Mouse (Mus musculus): ENCODE results near the gene Dennd5a. TPM values are rescaled to one million over a fixed set of nuclear protein-coding genes. Genes with fewer than 3 reads are reported as not detected.

Dennd5a gene
- total RNA-seq, 2 experiments from 2014 or later: 22.4 to 35.2 TPM

DNA sequence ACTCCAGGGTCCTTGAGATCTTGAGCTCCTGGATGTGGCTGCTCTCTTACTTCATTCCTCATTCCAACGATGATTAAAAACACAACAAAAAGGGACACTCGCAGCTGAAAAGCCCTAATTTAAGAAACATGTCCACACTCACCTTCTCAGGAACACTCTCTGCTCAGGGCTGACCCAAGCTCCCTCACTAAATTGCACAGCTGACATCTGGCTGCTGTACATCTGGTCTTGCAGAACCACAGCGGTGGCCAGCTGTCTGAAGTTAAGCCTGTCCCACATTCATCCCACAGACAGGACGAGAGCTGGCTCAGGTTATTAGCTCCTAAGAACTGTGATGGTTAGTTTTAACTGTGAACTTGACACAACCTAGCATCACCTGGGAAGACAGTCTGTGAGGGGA lies 68.5 kb downstream of the Dennd5a start:
- no peak for ATAC-seq (replicated peaks; ENCODE audit: low FRiP score, poor library complexity, severe bottlenecking)

DNA sequence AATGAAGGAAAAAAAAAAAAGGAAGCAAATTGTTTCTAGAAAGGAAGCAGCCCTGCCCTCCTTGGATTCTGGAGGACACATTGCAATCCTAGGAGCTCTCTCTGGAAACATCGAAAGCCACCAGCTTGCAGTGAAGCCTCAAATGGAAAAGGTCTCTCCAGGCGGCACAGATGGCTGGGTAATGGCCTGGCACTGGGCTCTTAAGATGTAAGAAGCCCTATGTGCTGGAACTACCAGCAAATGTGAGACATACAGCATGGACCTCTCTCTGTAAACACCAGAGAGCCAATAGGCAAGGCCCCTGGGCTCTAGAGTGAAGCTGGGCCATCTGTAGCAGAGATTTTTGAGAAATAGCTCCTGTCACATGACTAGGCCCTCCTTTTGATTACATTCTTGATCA lies 70.0 kb downstream of the Dennd5a start:
- ATAC-seq (replicated peaks; ENCODE audit: low FRiP score, poor library complexity, severe bottlenecking): no peak

DNA sequence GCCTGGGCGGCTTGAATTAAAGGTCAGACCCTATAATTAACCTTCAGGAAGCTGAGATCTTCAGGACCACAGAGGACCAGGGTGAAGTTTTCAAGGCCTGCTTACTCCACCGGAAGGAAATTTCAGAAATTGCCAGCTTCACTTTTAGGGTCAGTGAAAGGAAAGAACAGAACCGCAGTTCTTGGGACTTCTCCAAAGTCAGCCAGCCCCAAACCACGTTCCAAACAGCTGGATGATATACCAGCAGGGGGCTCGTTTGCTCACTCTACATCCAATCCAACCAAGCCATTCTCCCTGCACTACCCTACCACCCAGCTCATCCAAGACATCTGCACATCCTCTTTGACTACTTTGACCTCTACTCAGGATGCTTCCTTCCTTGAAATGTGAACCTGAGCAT lies 71.0 kb downstream of the Dennd5a start:
- ATAC-seq (replicated peaks; ENCODE audit: low FRiP score, poor library complexity, severe bottlenecking): no peak

DNA sequence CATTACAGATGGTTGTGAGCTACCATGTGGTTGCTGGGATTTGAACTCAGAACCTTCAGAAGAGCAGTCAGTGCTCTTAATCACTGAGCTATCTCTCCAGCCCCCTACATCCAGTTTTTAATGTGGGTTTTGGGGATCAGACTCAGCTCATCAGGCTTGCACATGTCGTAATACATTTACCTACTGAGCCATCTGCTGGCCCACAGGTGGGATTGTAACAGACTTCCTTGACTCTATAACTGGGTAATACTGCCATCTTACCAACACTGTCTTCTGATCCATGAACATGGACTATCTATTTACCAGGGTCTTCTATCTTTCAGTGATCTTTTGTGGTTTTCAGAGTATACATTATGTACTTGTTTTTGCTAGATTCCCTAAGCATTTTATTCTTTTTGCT lies 74.0 kb downstream of the Dennd5a start:
- ATAC-seq (replicated peaks; ENCODE audit: low FRiP score, poor library complexity, severe bottlenecking): no peak

DNA sequence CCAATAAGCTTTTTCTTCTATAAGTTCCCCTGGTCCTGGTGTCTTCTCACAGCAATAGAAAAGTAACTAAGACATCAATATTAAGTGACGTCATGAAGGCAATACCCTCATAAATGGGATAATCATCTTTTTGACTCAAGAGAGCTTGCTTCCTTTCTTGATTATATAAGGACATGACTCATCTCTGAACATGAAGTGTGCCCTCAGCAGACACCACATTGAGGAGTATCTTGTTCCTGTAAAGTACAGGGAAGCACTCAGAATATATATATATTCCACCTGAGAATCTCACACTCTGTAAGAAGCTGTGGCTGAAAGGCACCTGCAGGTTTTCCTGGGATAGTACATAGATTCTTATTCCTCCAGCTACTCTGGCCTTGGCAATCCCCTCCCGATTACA lies 77.7 kb downstream of the Dennd5a start:
- ATAC-seq (replicated peaks; ENCODE audit: low FRiP score, poor library complexity, severe bottlenecking): no peak

DNA sequence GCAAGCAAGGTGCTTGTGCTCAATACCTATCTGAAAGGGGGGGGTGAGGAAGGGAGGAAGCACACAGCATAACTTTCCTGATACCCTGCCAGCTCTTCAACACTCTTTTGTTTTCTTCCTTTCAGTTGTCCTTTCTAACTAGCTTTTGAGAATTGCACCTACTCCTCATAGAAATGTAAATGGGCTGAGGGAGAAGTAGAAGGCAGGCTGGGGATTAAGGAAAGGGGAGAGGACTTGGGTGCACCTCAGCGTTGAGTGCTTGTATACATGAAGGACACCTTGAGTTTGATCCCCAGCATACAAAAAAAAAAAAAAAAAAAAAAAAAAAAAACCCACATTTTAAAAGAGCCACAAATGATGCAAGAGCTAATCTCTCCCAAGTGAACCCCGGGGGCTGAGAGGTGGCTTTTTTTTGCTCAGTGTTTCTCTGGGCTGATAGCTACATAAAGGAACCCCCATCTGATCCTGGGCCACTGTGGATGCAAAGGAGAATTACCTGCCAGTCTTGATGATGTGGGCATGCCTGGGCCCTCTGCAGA lies 78.6 kb downstream of the Dennd5a start:
- no peak for ATAC-seq (replicated peaks; ENCODE audit: low FRiP score, poor library complexity, severe bottlenecking)

DNA sequence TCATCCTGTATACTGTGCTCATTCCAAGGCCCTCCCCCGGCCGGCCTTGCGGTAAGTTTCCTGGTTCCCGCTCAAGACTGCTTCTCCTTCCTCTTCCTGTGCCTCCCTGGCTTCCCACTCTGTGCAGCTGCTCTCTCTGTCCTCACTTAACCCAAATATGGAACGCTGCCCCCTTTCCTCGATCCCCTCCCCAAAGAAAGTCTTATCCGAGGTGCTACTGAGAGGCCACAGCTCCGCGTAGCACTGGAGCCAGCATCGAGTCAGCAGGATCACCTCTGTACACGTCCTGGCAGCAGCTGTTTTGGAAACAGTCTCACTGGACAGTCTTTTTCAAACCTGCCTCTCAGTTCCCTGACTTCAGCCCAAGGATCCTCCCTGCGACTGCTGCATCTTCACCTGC lies 81.1 kb downstream of the Dennd5a start:
- ATAC-seq (replicated peaks; ENCODE audit: low FRiP score, poor library complexity, severe bottlenecking): no peak

DNA sequence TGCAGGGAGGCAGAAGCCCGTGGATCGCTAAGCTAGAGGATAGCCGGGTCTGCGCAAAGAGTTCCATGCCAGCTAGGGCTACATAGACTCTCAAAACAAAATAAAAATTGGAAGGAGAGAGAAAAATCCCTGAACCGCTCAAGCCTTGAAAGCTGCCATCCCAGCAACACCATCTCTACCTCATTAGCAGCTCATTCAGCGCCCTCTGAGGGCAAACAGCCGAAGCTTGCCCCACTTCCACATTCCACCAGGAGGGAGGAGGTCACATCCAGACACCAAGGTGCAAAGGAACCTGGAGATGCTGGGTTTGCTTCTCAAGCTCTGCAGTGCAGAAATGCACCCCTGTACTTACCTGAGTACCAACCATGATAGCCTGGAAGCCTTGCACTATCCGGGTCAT lies 84.2 kb downstream of the Dennd5a start:
- no peak for ATAC-seq (replicated peaks; ENCODE audit: low FRiP score, poor library complexity, severe bottlenecking)

DNA sequence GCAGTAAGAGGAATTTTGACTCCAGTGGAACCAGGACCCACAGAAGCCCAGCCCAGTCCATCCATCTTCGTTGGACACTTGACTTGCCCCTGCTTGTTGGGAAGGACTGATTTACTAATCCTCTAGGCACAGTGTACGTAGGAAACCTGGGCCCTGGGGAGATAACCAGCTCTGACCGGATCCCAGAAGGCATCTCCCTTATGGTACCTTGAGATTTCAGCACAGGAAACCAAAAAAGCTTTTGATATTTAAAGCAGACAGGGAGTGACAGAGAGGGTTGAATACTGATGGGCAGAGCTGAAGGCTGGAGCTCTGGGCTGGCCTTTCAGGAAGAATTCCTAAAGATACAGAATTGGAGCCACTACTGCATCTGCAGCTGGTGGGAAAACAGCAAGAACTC lies 84.7 kb downstream of the Dennd5a start:
- ATAC-seq (replicated peaks; ENCODE audit: low FRiP score, poor library complexity, severe bottlenecking): no peak

DNA sequence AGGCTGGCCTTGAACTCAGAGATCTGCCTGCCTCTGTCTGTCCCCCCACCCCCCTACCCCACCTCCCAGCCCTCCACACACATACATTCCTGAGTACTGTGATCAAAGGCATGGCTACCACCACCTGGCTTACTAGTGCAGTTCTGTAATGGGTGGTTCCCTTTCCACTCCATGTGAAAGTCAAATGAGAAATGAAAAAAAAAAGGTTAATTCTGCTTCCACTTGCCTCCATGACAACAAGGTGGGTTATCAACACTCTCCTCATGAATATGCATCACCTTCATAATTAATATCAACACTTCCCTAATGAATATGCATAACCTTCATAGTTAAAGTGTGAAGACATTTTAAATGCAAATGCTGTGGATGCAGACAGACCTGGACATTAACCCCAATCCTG lies 85.2 kb downstream of the Dennd5a start:
- ATAC-seq (replicated peaks; ENCODE audit: low FRiP score, poor library complexity, severe bottlenecking): no peak

DNA sequence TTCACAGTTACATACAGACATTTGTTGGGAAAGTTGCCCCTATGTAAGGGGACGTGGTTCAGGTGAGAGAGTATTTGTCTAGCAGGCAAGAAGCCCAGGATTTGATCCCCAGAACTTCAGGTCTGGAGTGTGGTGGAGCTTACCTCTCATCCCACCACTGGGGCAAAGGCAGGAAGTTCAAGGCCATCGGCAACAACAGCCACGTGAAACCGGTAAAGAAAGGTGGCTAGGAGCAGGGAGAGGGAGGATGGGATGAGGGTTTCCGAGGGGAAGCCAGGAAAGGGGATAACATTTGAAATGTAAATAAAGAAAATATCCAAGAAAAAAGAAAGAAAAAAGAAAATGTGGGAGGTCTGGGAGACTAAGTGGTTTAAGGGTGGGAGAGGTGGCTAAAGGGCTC lies 87.1 kb downstream of the Dennd5a start:
- ATAC-seq (replicated peaks; ENCODE audit: low FRiP score, poor library complexity, severe bottlenecking): no peak

DNA sequence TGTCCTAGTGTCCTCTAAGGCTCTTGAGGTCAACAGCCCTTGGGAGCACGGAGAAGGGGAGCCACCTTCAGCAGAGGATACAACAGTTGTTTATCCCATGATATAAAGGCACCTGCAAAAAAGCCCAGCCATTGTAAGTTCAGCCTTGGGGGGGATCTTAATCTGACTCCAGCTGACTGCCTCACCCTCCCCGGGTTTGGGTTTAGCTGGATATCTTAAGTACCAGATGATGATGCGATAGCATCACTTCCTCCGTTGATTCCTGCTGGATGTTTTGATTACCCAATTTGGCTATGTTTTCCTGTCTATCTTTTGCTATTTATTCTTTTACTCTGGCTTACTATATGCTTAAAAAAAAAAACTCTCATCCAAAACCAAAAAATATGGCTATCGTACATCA lies 89.0 kb downstream of the Dennd5a start:
- ATAC-seq (replicated peaks; ENCODE audit: low FRiP score, poor library complexity, severe bottlenecking): no peak

DNA sequence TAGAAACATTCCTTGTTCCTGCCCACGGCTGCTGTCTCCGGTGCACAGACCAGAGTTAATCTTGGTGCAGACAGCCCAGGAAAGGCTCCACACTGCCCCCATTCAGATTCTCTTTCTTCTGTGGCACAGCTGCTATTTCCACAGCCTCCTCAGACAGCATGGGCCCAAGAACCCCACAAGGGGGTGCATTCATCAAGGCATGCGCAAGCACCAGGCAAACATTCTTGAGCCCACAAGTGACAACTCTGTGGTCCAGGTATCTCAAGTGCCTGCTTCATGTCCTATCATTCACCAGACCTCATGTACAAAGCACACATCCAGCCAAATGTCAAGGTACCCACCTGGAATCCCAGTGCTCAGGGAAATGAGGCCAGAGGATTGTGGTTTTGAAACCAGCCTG lies 91.8 kb downstream of the Dennd5a start:
- ATAC-seq (replicated peaks; ENCODE audit: low FRiP score, poor library complexity, severe bottlenecking): no peak

DNA sequence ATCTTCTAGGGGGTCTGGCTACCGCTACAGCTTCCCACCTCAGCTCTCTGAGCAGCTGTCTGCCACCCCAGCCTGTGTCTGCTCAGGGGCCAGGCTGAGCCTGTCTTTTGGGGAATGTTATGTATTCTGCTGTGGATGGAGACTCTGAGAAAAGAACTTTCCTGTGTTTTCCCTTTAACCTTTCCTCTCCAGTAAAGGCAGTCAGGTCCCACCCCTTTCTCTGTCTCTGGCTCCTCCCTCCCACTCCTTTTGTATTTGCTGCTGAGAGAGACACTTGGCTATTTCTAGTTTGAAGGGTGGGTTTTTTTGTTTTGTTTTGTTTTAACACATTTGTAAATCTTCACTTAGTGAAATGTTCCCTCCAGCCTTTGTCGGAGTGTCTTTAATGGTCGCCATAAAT lies 93.6 kb downstream of the Dennd5a start:
- ATAC-seq (replicated peaks; ENCODE audit: low FRiP score, poor library complexity, severe bottlenecking): no peak

DNA sequence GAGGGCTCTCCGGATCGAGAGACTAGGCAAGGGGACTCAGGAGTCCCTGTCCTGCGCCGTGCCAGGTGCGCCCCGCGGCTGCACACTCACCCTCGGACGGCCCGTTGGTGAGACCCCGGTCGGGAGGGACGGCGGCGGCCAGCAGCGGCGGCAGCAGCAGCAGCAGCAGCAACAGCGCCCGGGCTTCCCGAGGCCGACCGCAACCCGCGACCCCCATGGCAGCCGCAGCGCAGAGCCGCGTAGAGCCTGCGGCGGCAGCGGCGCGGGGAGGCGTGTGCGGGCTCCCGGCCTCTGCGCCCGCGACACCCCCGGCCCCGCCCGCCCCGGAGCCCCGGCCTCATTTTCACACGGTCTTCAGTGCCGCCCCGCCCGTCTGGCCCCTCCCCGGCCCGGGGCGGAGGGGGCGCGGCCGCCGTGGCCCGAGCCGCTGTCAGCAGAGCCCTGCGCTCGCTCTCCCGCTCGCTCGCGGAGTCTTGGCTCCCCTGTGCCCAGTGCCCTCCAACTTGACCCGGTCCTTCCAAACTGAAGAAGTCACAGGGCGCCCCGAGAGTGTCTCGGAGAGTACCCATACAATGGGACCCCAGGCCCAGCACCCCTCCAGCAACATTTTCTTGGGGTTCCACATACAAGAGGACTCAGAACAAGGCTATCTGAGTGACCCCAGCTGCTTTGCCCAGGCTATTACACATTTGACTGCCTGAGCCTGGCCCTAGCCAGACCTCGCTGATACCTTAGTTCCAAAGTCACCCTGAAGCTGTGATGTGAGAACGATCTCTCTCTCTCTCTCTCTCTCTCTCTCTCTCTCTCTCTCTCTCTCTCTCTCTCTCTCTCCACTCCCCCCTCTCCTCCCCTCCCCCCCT lies 94.7 kb downstream of the Dennd5a start, which contains the start of gene Scube2:
Gene Scube2 (minus strand): TSS at position 310 of the 860 bp plus-strand sequence.
- no peak for ATAC-seq (replicated peaks; ENCODE audit: low FRiP score, poor library complexity, severe bottlenecking)

DNA sequence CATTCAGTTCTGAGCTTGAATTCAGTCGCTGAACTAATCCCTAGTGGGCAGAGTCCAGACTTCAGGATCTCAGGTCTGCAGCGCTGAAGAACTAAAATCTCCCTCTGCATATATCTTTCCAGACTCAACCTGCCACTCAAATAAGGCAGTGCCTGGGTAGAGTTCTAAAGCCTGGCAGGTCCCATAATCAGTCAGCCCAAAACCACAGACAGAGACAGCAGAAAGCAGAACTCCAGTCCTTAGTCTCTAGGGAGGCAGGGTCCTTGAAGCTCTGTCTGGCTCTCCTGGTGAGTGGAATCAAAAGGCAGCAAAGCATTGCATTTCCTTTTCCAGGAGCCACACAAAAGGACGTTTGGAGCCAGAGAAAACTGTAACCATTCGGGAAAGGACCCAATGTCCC lies 96.7 kb downstream of the Dennd5a start:
- ATAC-seq (replicated peaks; ENCODE audit: low FRiP score, poor library complexity, severe bottlenecking): no peak

DNA sequence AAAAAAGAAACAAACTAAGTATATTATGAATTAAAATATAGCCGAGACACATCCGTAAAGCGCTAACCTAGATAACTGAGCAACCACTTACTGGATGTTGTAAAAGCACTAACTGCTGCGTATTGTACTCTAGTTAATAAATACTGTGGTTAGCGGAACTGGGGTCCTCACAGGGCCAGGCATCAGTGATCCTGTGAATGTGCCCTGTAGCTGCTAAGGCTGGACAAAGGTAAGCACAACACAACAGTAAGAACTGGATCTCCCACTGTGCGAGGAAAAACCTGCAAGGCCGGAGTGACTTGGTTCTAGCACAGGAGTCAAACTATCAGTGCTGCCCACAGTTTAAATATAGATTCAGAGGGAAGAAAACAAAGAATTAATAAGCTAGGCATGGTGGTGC lies 100.1 kb downstream of the Dennd5a start:
- no peak for ATAC-seq (replicated peaks; ENCODE audit: low FRiP score, poor library complexity, severe bottlenecking)

DNA sequence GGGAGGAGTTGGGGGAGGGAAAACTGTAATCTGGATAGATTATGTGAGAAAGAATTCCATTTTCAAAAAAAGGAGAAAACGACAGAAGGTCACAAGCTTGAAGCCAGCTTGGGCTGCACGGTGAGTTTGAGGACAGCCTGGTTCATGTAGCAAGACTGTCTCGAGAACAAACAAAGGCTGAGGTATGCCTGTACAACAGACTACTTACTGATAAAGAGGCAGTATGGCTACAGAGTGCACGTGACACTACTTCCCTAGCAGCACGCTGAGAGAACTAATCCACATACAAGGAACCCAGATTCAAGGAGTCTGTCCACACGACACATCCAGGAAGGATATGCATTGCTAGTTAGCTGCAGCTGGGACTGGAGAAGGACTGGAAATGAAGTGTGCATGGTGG lies 100.9 kb downstream of the Dennd5a start:
- no peak for ATAC-seq (replicated peaks; ENCODE audit: low FRiP score, poor library complexity, severe bottlenecking)

DNA sequence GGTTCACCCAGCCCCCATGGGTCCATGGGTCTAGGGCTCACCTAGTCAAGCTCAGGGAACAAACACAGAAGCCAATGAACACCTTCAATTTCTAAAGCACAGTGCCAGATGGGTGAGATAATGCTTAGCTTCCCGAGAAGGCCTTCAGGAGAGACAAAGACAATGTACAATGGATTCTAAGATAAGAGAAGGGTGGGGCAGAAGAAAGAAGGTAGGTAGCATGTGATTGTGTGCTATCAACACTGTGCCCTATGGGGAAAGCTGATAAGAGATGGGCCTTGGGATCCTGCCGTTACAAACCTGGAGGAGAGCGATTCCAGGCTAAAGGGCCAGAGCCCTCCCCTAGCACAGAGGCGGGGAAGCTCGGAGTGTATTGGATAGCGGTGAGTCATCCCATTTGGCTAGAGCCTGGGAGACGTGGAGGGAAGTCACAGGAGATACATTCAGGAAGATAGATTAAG lies 107.5 kb downstream of the Dennd5a start:
- ATAC-seq (replicated peaks; ENCODE audit: low FRiP score, poor library complexity, severe bottlenecking): peak; percentile 69

DNA sequence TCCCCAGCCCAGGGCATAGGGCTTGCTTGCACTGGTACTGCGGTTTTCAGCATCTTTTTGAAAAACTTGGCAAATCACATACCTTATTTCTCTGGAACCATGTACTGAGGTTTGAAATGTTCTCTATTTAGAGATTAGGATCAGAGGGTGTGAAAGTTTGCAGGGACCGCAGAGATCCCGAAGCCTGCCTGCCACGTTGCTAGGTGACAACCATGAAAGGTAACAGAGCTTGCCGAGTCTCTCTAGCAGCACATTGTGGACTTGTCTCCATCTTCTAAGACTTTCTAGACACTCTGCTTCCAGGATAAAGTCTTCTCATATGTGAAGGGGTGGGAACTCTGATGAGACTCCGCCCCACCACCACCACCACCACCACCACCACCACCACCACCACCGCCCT lies 108.3 kb downstream of the Dennd5a start:
- ATAC-seq (replicated peaks; ENCODE audit: low FRiP score, poor library complexity, severe bottlenecking): no peak

DNA sequence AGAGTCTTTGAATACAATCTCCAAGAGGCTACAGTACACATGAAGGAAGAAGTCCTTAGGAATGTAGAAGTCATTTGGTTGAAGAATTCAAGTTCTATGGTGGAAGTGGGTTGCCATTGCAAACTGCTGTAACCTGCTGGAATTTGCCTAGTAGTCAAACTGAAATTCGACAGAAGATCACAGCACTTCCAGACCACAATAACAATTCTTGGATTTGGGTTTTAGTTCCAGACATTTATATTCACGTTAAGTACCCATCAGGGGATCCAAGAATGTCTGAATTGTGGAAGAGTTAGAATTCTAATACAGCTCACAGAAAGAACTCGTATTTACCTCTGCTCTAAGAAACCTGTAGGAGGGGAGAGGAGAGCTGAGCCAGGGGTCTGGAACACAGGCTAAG lies 109.7 kb downstream of the Dennd5a start:
- no peak for ATAC-seq (replicated peaks; ENCODE audit: low FRiP score, poor library complexity, severe bottlenecking)

All from erythroid progenitor cell, adult 5-6 weeks (primary cell).